Mouse (Mus musculus) G1E (cell line): ENCODE data around the gene Mertk. TPM values are rescaled to one million over a fixed set of nuclear protein-coding genes. Genes with fewer than 3 reads are reported as not detected.

Source experiments
- ATAC-seq: 2 replicates; pipeline ENCODE4 v1.8.0; 2016; ENCODE audit warnings: mild to moderate bottlenecking; ENCODE audit not compliant: insufficient number of reproducible peaks, poor library complexity, low FRiP score, severe bottlenecking; ENCODE audit errors: extremely low read depth
- DNase-seq: peaks from one replicate; pipeline ENCODE4 v3.0.0; 2012; ENCODE audit warnings: low spot score
- H3K27me3 ChIP-seq: 2 replicates; pipeline ENCODE4 v1.6.1; 2012; ENCODE audit warnings: mild to moderate bottlenecking, low read length, inconsistent platforms; ENCODE audit not compliant: insufficient read depth
- H3K36me3 ChIP-seq: replicated peaks from 2 replicates; pipeline ENCODE3; 2012; ENCODE audit warnings: mild to moderate bottlenecking, inconsistent platforms
- H3K4me1 ChIP-seq: 2 replicates; pipeline ENCODE4 v1.6.1; 2012; ENCODE audit warnings: low read depth, low read length, inconsistent platforms, mixed read lengths; ENCODE audit not compliant: insufficient read depth
- H3K4me3 ChIP-seq: 2 replicates; pipeline ENCODE4 v1.5.1; 2012; ENCODE audit warnings: low read depth, mild to moderate bottlenecking, inconsistent platforms, low read length, moderate library complexity, mixed read lengths
- H3K9me3 ChIP-seq: replicated peaks from 2 replicates; pipeline ENCODE4 v1.6.1; 2012; ENCODE audit warnings: inconsistent platforms
- CTCF ChIP-seq: IDR thresholded peaks from 2 replicates; pipeline ENCODE4 v1.5.1; 2012; ENCODE audit warnings: low read depth, low read length, inconsistent platforms, mixed read lengths
- GATA1 ChIP-seq: IDR thresholded peaks from 2 replicates; pipeline ENCODE4 v1.6.1; 2012; ENCODE audit warnings: borderline replicate concordance, low read length, inconsistent platforms, mixed read lengths
- GATA2 ChIP-seq: IDR thresholded peaks from 2 replicates; pipeline ENCODE4 v1.6.1; 2012; ENCODE audit warnings: low read depth, low read length, inconsistent platforms, borderline replicate concordance
- POLR2AphosphoS5 ChIP-seq: IDR thresholded peaks from 2 replicates; pipeline ENCODE4 v1.6.1; 2012; ENCODE audit warnings: low read depth, low read length, inconsistent platforms; ENCODE audit not compliant: insufficient replicate concordance
- TAL1 ChIP-seq: conservative IDR thresholded peaks from 2 replicates; pipeline ENCODE4 v1.6.1; 2012; ENCODE audit warnings: low read depth, low read length, inconsistent platforms, mixed read lengths
- polyA plus RNA-seq: library from polyadenylated mRNA; stranded (reverse); fragments of >175 nt; gene quantifications from 2 replicates; pipeline ENCODE4 v1.2.3, GENCODE M21; 2012
- total RNA-seq, 2 experiments: library from RNA; stranded (forward) in 1 of 2; stranded (reverse) in 1 of 2; fragments of 200-1000 nt in 1 of 2; fragments of >200 nt in 1 of 2; fragmentation: Nextera tagmentation in 1 of 2; gene quantifications; 2 replicates each; pipeline ENCODE4 v1.2.3; 2014 to 2017

The Mertk gene
- total and polyA plus RNA-seq, 3 experiments = 0.05 TPM; not detected in 2

- Histone ChIP-seq H3K4me3 (no peak overlapping the region), H3K4me1 (no peaks in the 10 kb centered on the region), H3K27me3 (peaks cover 5% of the 10 kb centered on the region; the same call in 1 of the 2 replicates), H3K9me3 (no peaks in the 10 kb centered on the region), H3K36me3 (no peaks in the 10 kb centered on the region)
- ATAC-seq (no peak), DNase-seq (no peak)
- TF ChIP-seq GATA2 = no peak
- no peak for TF ChIP-seq TAL1
- TF ChIP-seq CTCF = no peak
- no peak for TF ChIP-seq POLR2AphosphoS5
- no peak for TF ChIP-seq GATA1
Measured at GRCm38 (mm10) chr2:128727552-128727951, 28.8 kb downstream of the Mertk start.

DNA sequence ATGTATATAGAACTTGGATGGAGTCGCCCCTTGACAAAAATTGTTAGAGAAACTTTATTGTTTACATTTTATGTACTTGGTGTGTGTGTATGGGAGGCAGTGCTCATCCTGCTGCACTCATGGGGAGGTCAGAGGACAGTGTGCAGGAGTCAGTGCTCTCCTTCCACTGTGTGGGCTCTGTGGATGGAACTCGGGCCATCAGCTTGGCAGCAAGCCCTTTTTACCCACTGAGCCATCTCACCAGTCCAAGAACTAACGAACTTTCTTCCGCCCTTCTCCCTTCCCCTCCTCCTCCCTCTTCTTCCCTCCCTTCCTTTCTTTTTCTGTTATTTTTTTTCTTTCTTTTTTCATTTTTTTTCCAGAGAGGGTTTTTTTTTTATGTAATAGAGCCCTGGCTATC is 29.3 kb downstream of the Mertk start:
- no peak for DNase-seq
- Histone ChIP-seq H3K36me3 (no peaks in the 10 kb centered on the region), H3K9me3 (no peaks in the 10 kb centered on the region), H3K4me3 (no peak overlapping the region), H3K27me3 (peaks cover 5% of the 10 kb centered on the region; the same call in 1 of the 2 replicates), H3K4me1 (no peaks in the 10 kb centered on the region)
- no peak for ATAC-seq
- TF ChIP-seq GATA2 (no peak), CTCF (no peak), GATA1 (no peak), POLR2AphosphoS5 (no peak), TAL1 (no peak)

DNA sequence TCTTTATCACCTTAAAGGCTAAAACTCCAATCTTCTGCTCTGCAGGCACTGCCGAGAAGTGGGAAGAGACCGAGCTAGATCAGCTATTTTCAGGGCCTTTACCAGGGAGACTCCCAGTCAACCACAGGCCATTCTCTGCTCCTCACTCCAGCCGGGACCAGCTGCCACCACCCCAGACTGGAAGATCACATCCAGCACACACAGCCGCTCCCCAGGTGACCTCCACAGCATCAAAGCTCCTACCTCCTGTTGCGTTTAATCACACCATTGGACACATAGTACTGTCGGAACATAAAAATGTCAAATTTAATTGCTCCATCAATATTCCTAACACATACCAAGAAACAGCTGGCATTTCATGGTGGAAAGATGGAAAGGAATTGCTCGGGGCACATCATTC is 30.4 kb downstream of the Mertk start:
- Histone ChIP-seq H3K9me3 (no peaks in the 10 kb centered on the region), H3K27me3 (peaks cover 7% of the 10 kb centered on the region; the same call in 1 of the 2 replicates), H3K36me3 (no peaks in the 10 kb centered on the region), H3K4me3 (no peak overlapping the region), H3K4me1 (no peaks in the 10 kb centered on the region)
- no peak for DNase-seq
- ATAC-seq = no peak
- no peak for TF ChIP-seq TAL1
- TF ChIP-seq GATA2 = no peak
- TF ChIP-seq GATA1 = no peak
- no peak for TF ChIP-seq CTCF
- no peak for TF ChIP-seq POLR2AphosphoS5

DNA sequence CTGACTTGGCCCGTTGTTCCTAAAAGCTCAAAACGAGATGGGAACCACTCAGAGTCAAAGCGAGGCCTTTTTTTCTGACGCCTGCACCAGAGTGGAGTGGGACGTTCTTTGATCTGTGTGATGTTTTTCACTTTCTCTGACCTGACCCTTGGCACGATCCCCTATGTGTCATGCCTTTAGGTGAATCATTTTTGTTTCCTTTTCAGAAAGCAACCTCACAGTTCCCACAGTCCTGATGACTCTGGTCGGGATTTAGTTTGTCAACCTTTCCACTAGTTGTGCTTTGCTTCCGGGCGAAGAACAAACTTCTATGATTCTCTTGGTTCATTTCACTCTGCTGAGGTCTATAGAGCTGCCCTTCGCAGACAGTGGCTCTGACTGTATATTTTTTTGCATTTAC is 32.8 kb downstream of the Mertk start:
- Histone ChIP-seq H3K36me3 (no peaks in the 10 kb centered on the region), H3K4me3 (no peak overlapping the region), H3K9me3 (no peaks in the 10 kb centered on the region), H3K27me3 (peaks cover 7% of the 10 kb centered on the region; the same call in 1 of the 2 replicates), H3K4me1 (no peaks in the 10 kb centered on the region)
- DNase-seq (no peak), ATAC-seq (no peak)
- TF ChIP-seq GATA1 = no peak
- TF ChIP-seq POLR2AphosphoS5 = no peak
- TF ChIP-seq GATA2 = no peak
- no peak for TF ChIP-seq CTCF
- TF ChIP-seq TAL1 = no peak

DNA sequence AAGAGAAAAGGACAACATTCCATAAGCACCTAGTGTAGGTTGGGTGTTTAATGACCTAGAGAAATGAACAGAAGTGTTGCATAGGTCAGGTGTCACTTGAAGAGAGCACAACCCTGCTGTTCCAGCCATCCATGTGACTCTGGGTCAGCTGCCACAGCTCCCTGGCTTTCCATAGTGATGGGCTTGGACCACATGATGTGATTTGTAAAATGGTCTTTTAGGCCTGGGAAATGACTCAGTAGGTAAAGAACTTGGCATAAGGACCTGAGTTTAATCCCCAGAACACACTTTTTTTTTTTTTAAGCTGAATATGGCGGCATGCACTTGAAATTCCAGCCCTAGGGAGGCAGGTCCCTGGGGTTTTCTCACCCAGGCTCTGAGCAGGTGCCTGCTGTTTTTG is 33.2 kb downstream of the Mertk start:
- Histone ChIP-seq H3K9me3 (no peaks in the 10 kb centered on the region), H3K27me3 (peaks cover 7% of the 10 kb centered on the region; the same call in 1 of the 2 replicates), H3K4me3 (no peak overlapping the region), H3K4me1 (no peaks in the 10 kb centered on the region), H3K36me3 (no peaks in the 10 kb centered on the region)
- DNase-seq = no peak
- ATAC-seq = no peak
- TF ChIP-seq GATA1 (no peak), TAL1 (no peak), POLR2AphosphoS5 (no peak), GATA2 (no peak), CTCF (no peak)

DNA sequence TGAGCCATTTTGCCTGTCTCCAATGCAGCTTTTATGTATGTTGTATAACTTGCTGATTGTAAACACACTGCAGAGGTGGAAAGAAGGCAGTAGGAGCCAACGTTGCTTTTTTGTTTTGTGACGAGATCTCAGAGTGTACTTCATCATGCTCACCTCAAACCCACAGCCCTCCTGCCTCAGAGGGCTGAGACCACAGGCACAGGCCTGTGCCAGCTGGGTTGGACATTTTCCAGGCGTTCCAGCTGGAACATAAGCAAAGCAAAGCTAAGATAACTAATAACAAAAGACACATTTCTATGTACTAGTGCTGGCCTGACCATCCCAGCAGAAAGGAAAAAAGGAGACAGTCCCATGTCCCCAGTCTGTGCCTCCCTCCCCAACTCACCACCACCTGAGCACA is 36.3 kb downstream of the Mertk start:
- H3K27me3 ChIP-seq = 0 out of 2 replicates have a peak, but pooled peaks cover 2% of the 10 kb centered on the region
- no peaks in the 10 kb centered on the region for H3K9me3 ChIP-seq
- ATAC-seq = no peak
- no peaks in the 10 kb centered on the region for H3K4me1 ChIP-seq
- H3K4me3 ChIP-seq = no peak overlapping the region
- no peak for DNase-seq
- TF ChIP-seq TAL1 = no peak
- TF ChIP-seq GATA2 = no peak
- no peak for TF ChIP-seq POLR2AphosphoS5
- TF ChIP-seq GATA1 = no peak
- no peak for TF ChIP-seq CTCF
- H3K36me3 ChIP-seq = no peaks in the 10 kb centered on the region

DNA sequence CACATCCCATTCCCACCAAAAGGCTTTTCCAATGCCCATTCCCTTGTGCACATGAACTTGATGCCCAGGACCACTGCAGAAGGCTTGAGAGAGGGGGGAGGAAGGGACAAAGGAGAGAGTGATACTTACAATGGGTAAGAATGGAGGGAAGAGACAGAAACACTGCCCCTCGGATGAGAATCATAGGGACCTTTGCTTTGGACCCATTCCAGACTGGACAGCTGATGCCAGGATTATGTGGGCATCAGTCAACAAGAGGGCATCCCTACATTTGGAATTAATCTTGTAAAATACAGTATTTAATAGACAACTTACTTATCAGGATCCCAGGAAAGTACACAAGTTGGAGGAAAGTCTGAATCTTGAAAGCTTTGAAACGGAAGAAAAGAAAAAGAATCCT is 38.3 kb downstream of the Mertk start:
- no peak for DNase-seq
- no peaks in the 10 kb centered on the region for H3K36me3 ChIP-seq
- TF ChIP-seq CTCF (no peak), POLR2AphosphoS5 (no peak), GATA2 (no peak)
- H3K9me3 ChIP-seq = no peaks in the 10 kb centered on the region
- no peak overlapping the region for H3K4me3 ChIP-seq
- no peak for ATAC-seq
- 0 out of 2 replicates have a peak, but pooled peaks cover 2% of the 10 kb centered on the region for H3K27me3 ChIP-seq
- H3K4me1 ChIP-seq = no peaks in the 10 kb centered on the region
